Mouse (Mus musculus) left cerebral cortex, postnatal 10 days (tissue): ENCODE measurements around the gene B230118H07Rik. TPM values are rescaled to one million over a fixed set of nuclear protein-coding genes. Genes with fewer than 3 reads are reported as not detected.

Experiments used
- DNase-seq, 2 experiments: peaks; one replicate each; pipeline ENCODE4 v3.0.0; 2021 to 2022; ENCODE audit warnings: low spot score in 2 of 2, mixed read lengths in 1 of 2; ENCODE audit errors: extremely low spot score in 1 of 2
- intact Hi-C: fragments of 180-260 bp; cut with DNase I; formaldehyde crosslinking; loops from one replicate; pipeline ENCODE4 v1.15.1; 2025
- total RNA-seq, 2 experiments: library from RNA; stranded (reverse); gene quantifications; 2 replicates each; pipeline ENCODE4 v1.2.3; 2021

The B230118H07Rik gene
- 10 to 100 TPM; 24.7 to 27.9 TPM for total RNA-seq

- intact Hi-C loops, result no loop called here
- DNase-seq, result no peak
Measured at GRCm38 (mm10) chr2:101649114-101649671, at the start of gene B230118H07Rik, which contains the start of gene Rag1. B230118H07Rik (minus strand) TSS chr2:101649532. Rag1 (minus strand) TSS chr2:101649501.

- intact Hi-C loops, result no loop called here
Measured at GRCm38 (mm10) chr2:101695584-101695983, 46.3 kb upstream of the B230118H07Rik start.

GRCm38 (mm10) chr2:101693577-101694215 is 44.4 kb upstream of the B230118H07Rik start:
- no peak for DNase-seq
- intact Hi-C loops, result no loop called here

More at GRCm38 (mm10) chr2:101695584-101695983, 46.3 kb upstream of the B230118H07Rik start:
- no peak for DNase-seq

GRCm38 (mm10) chr2:101693043-101693442 is 43.7 kb upstream of the B230118H07Rik start:
- no peak for DNase-seq
- intact Hi-C loops, result no loop called here

- intact Hi-C loops, result no loop called here
- no peak for DNase-seq
Measured at GRCm38 (mm10) chr2:101690252-101690827, 41.0 kb upstream of the B230118H07Rik start.

GRCm38 (mm10) chr2:101688011-101688410 is 38.7 kb upstream of the B230118H07Rik start:
- intact Hi-C loops, result no loop called here
- DNase-seq, result no peak

- DNase-seq, result peak; percentile 33 to 36
- intact Hi-C loops, result no loop called here
Measured at GRCm38 (mm10) chr2:101684421-101684820, 35.1 kb upstream of the B230118H07Rik start.

- no peak for DNase-seq
- intact Hi-C loops, result no loop called here
Measured at GRCm38 (mm10) chr2:101679164-101679784, 29.9 kb upstream of the B230118H07Rik start.

- intact Hi-C loops, result no loop called here
Measured at GRCm38 (mm10) chr2:101678236-101679021, 29.1 kb upstream of the B230118H07Rik start, which contains the start of gene Traf6. Traf6 (plus strand) TSS chr2:101678429.

GRCm38 (mm10) chr2:101673547-101673946 is 24.2 kb upstream of the B230118H07Rik start:
- no peak for DNase-seq
- intact Hi-C loops, result no loop called here

More at GRCm38 (mm10) chr2:101678236-101679021, 29.1 kb upstream of the B230118H07Rik start, which contains the start of gene Traf6:
- peak; percentile 72 to 93 for DNase-seq

- DNase-seq, result no peak
Measured at GRCm38 (mm10) chr2:101668751-101669150, 19.4 kb upstream of the B230118H07Rik start.

GRCm38 (mm10) chr2:101665703-101666092 is 16.4 kb upstream of the B230118H07Rik start:
- intact Hi-C loops, result no loop called here
- DNase-seq, result no peak

More at GRCm38 (mm10) chr2:101668751-101669150, 19.4 kb upstream of the B230118H07Rik start:
- intact Hi-C loops, result no loop called here

GRCm38 (mm10) chr2:101665058-101665702 is 15.8 kb upstream of the B230118H07Rik start:
- DNase-seq, result peak; percentile 68 to 79
- intact Hi-C loops, result no loop called here

- no peak for DNase-seq
- intact Hi-C loops, result no loop called here
Measured at GRCm38 (mm10) chr2:101660536-101660935, 11.2 kb upstream of the B230118H07Rik start.

- intact Hi-C loops, result loop anchor here (2.0 kb wide), 2 partner anchors 54 to 182 kb away; no protein-coding TSS in a partner anchor
Measured at GRCm38 (mm10) chr2:101652921-101653597, 3.7 kb upstream of the B230118H07Rik start.

GRCm38 (mm10) chr2:101652204-101652920 is 3.0 kb upstream of the B230118H07Rik start:
- intact Hi-C loops, result loop anchor here (2.0 kb wide), 2 partner anchors 54 to 182 kb away; no protein-coding TSS in a partner anchor
- no peak for DNase-seq

More at GRCm38 (mm10) chr2:101652921-101653597, 3.7 kb upstream of the B230118H07Rik start:
- DNase-seq, result peak; percentile 81 to 82

GRCm38 (mm10) chr2:101650446-101650845 is 1.1 kb upstream of the B230118H07Rik start:
- no peak for DNase-seq
- intact Hi-C loops, result no loop called here
